Mouse (Mus musculus) olfactory bulb, adult 2 months (tissue): Measurements from ENCODE around the gene Olfr10.

Experiments
- CTCF ChIP-seq: fragments of 200-500 bp; IDR thresholded peaks from 2 replicates; pipeline ENCODE4 v1.5.1; 2012; ENCODE audit warnings: low read depth, mild to moderate bottlenecking, low read length, moderate library complexity; ENCODE audit not compliant: insufficient read depth
- POLR2A ChIP-seq: fragments of 200-500 bp; IDR thresholded peaks from 2 replicates; pipeline ENCODE4 v1.6.1; 2012; ENCODE audit warnings: mild to moderate bottlenecking, low read depth, low read length, moderate library complexity; ENCODE audit not compliant: insufficient read depth

DNA sequence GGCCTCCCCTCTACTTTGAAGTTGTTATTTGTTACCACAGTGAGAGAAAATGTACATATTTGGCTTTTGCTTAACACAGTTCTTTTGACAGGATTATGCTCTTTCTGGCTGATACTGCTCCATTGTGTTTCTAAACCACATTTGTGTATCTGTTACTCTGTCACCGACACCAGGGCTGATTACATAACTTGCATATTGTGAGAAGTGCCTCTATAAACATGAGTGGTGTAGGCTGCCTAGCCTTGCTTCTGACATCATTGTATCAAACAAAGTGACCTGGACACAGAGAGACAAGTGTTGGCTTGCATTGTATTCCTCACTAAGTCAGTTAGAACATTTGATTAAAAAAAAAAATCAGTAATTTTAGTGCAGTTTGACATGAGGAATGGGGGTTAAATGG is 44.7 kb upstream of the Olfr10 start:
- TF ChIP-seq CTCF: no peak
- TF ChIP-seq POLR2A: no peak
